Mouse (Mus musculus): Measurements from ENCODE around the gene Rasgef1b. TPM values are rescaled to one million over a fixed set of nuclear protein-coding genes. Genes with fewer than 3 reads are reported as not detected.

Gene Rasgef1b
- polyA plus RNA-seq, 1 experiment from 2014 or later: 6.3 TPM

DNA sequence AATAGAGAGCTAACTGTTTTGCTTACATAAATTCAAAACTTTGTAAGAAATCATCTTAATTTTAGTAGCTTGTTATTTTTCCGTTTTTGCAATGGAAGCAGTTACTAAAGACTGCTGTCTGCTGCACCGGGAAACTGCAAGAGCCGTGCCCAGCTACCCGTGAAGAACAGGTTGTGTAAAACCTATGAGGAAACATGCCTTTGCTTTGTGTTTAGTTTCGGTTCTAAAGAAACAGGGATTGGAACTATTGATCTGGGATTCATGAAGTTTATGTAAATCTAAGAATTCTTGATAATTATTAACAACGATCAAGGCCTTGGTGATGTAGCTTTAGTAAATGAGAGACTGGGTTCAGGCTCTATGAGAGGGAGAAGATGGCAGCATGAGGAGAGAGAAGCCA lies 442.3 kb downstream of the Rasgef1b start:
- no peaks in the 10 kb centered on the region for H3K27me3 ChIP-seq (replicated peaks)
- no peaks in the 10 kb centered on the region for H3K36me3 ChIP-seq
- no peak overlapping the region for H3K4me3 ChIP-seq
- peaks cover 4% of the 10 kb centered on the region; the same call in 1 of the 2 replicates for H3K4me1 ChIP-seq
- H3K4me2 ChIP-seq: no peak overlapping the region
- 75% methylated on average over 6 of the region's 6 CpGs for WGBS (ENCODE audit: insufficient replicate concordance)
- no peaks in the 10 kb centered on the region for H3K9me3 ChIP-seq (replicated peaks)
- H3K9ac ChIP-seq: no peak overlapping the region
- H3K27ac ChIP-seq: no peak overlapping the region
- no peak for ATAC-seq

DNA sequence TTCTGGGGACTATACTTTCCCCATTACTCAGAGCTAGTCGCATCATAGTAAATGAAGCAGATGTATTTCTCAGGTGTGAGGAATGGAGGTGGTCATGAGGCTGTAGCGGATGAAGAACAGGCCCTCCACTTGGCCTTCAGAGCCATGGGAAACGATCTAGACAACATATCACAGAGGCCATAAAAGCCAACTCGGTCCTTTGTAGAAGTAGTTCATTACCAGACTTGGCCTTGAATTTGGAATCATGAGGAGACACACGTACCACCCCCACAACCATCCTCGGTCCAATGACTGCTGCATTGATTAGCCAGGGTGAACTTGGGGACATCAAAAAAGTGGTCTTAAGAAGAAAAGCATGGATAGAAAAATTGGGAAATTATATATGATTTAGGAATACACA lies 442.8 kb downstream of the Rasgef1b start:
- H3K4me1 ChIP-seq: no peaks in the 10 kb centered on the region
- WGBS (ENCODE audit: insufficient replicate concordance): 76% methylated on average over 6 of the region's 6 CpGs
- no peak overlapping the region for H3K9ac ChIP-seq
- H3K27ac ChIP-seq: no peak overlapping the region
- no peak for ATAC-seq
- no peaks in the 10 kb centered on the region for H3K27me3 ChIP-seq (replicated peaks)
- no peaks in the 10 kb centered on the region for H3K9me3 ChIP-seq (replicated peaks)
- H3K4me2 ChIP-seq: no peak overlapping the region
- H3K36me3 ChIP-seq: no peaks in the 10 kb centered on the region
- H3K4me3 ChIP-seq: no peak overlapping the region

DNA sequence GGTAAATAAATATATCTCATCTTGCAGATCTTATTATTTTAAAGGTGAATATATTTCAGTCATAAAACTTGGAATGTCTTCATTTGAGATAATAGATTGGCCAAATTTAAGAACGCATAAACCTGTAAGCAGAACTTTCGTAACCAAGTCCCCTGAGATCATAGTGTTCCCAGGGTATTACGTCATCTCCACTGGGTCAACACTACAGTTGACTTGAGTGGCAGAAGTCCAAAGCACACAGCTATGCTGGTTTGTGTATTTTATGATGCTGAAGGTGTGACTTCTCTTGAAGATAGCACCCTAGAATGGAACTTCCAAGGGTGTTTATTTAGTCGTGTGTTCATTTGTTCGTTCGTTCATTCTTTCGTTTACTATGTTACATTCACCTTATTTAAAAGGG lies 444.5 kb downstream of the Rasgef1b start:
- Histone ChIP-seq H3K27me3 (replicated peaks) (no peaks in the 10 kb centered on the region), H3K9ac (no peak overlapping the region), H3K4me3 (no peak overlapping the region), H3K9me3 (replicated peaks) (no peaks in the 10 kb centered on the region), H3K4me1 (peaks cover 8% of the 10 kb centered on the region; the same call in 1 of the 2 replicates), H3K36me3 (no peaks in the 10 kb centered on the region), H3K27ac (no peak overlapping the region), H3K4me2 (no peak overlapping the region)
- no peak for ATAC-seq
- WGBS (ENCODE audit: insufficient replicate concordance): 71% methylated on average over 7 of the region's 7 CpGs

DNA sequence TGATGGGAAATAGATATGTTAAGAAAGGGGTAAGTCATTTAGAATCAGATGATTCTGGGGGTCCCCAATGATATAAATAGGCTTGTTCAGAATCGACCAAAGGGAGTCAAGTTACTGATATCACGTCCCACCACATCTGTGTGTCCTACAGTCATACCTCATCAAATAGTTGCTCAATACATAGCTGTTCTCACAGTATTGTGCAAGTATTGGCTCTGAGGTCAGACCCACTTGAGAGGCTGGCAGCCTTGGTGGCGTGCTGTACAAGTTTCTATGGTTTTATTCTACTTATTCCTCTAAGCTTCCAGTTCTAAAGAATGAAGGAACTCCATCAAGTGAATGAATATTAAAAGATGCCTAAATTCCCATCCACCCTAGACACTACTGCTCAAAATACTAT lies 445.2 kb downstream of the Rasgef1b start:
- Histone ChIP-seq H3K9me3 (replicated peaks) (no peaks in the 10 kb centered on the region), H3K27ac (no peak overlapping the region), H3K36me3 (no peaks in the 10 kb centered on the region), H3K27me3 (replicated peaks) (no peaks in the 10 kb centered on the region), H3K9ac (no peak overlapping the region), H3K4me1 (peaks cover 14% of the 10 kb centered on the region; the same call in 1 of the 2 replicates), H3K4me2 (no peak overlapping the region), H3K4me3 (no peak overlapping the region)
- 31% methylated on average over 3 of the region's 3 CpGs for WGBS (ENCODE audit: insufficient replicate concordance)
- ATAC-seq: no peak

DNA sequence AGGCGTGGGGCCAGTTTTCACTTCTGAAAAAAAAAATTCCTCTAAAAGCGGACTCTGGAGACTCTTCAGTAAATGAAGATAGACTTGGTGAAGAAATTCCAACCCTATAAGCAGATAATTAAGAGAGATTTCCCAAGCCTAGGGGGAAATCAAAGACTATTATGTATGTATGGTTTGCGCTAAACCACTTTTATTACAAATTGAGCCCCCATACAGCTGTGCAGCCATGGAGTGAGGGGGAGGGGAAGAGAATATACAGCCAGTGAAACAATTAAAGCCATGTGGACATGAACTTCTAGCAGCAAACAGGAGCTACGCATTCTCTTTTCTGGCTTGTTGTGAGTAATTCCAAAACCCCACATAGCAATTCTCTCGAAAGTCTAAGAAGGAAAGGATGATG lies 448.3 kb downstream of the Rasgef1b start:
- H3K4me3 ChIP-seq: no peak overlapping the region
- no peak overlapping the region for H3K4me2 ChIP-seq
- H3K9ac ChIP-seq: no peak overlapping the region
- H3K9me3 ChIP-seq (replicated peaks): no peaks in the 10 kb centered on the region
- H3K27ac ChIP-seq: no peak overlapping the region
- peaks cover 14% of the 10 kb centered on the region; the same call in 1 of the 2 replicates for H3K4me1 ChIP-seq
- H3K36me3 ChIP-seq: no peaks in the 10 kb centered on the region
- peaks cover 2% of the 10 kb centered on the region; the same call in 1 of the 2 replicates for H3K27me3 ChIP-seq (replicated peaks)
- 65% methylated on average over 5 of the region's 5 CpGs for WGBS (ENCODE audit: insufficient replicate concordance)
- no peak for ATAC-seq

DNA sequence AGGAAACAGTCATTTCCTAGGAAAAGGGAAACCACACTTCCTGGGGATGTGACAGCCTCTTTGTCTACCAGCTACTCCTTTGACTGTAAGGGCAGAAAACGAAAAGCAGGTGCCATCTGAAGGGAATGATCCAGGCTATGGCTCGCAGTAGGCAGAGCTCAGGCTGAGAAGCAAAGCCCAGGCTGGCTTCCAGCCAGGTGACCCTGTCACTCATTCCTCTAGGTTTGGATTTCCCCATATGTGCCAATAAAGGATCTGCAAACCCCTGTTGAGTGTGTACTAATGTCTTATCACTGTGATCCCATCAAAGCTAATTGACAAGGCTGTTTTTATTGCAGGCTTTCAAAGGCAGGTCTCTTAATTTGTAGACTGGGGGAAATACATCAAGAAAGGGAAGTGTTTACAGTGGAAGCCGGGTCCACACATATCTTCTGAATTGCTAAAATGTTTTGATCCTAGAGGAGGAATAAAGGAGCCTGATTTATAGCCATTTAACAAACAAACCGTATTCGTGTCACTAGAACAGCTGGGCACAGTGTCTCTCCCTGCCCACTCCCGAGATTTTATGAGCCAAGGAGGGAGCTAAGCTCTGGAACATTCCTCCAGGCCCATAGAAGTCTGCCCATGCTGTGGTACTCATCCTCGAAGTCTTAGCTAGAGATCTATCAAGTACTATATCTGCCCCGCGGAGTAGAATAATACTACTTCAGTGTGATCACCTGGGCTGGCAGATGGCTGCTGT lies 449.7 kb downstream of the Rasgef1b start:
- Histone ChIP-seq H3K27me3 (replicated peaks) (peaks cover 4% of the 10 kb centered on the region; the same call in 1 of the 2 replicates), H3K4me2 (no peak overlapping the region), H3K27ac (no peak overlapping the region), H3K4me1 (peaks cover 14% of the 10 kb centered on the region; the same call in 1 of the 2 replicates), H3K9me3 (replicated peaks) (no peaks in the 10 kb centered on the region), H3K4me3 (no peak overlapping the region), H3K9ac (no peak overlapping the region), H3K36me3 (no peaks in the 10 kb centered on the region)
- no peak for ATAC-seq
- WGBS (ENCODE audit: insufficient replicate concordance): 53% methylated on average over 9 of the region's 9 CpGs

DNA sequence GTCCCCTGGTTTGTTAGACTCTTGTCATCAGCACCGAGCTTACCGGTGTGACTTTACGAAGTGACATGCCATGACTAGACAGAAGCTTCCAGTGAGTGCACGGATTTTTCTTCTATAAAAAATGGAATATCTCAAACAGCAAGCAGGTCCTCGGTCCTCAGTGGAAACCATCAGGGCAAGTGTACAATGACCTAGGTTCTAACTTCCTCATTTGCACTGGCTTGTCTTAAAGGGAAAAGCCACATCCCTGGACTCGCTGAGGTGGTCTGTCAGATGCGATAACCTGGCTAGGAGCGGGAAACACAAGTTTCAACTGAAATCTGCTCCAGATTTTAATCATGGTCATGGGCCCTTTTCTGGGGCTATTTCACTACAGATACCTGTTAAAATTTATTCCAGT lies 450.5 kb downstream of the Rasgef1b start:
- no peaks in the 10 kb centered on the region for H3K9me3 ChIP-seq (replicated peaks)
- no peak for ATAC-seq
- no peak overlapping the region for H3K9ac ChIP-seq
- H3K27me3 ChIP-seq (replicated peaks): peaks cover 4% of the 10 kb centered on the region; the same call in 1 of the 2 replicates
- WGBS (ENCODE audit: insufficient replicate concordance): 30% methylated on average over 8 of the region's 8 CpGs
- no peak overlapping the region for H3K4me2 ChIP-seq
- no peak overlapping the region for H3K4me3 ChIP-seq
- peaks cover 14% of the 10 kb centered on the region; the same call in 1 of the 2 replicates for H3K4me1 ChIP-seq
- H3K36me3 ChIP-seq: no peaks in the 10 kb centered on the region
- H3K27ac ChIP-seq: no peak overlapping the region

DNA sequence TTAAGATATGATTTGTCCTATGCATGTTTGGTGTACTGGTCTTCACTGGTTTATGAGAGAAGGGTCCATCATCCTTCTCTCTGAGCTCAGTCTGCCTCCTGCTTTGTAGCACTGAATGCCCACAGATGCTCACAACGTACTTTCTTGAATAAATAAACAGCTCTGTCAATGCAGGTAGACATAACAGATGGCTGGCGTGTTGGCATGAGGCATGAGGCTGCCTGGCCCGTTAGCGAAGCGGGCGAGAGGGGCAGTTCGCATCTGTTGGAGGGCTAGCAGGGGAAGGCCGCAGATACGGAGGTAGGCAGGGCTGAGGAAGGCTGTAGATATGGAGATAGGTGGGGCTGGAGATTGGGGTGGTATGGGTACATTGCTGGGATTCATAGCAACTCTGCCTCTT lies 451.3 kb downstream of the Rasgef1b start:
- Histone ChIP-seq H3K27me3 (replicated peaks) (peaks cover 4% of the 10 kb centered on the region; the same call in 1 of the 2 replicates), H3K9me3 (replicated peaks) (no peaks in the 10 kb centered on the region), H3K4me3 (no peak overlapping the region), H3K27ac (no peak overlapping the region), H3K9ac (no peak overlapping the region), H3K4me1 (peaks cover 14% of the 10 kb centered on the region; the same call in 1 of the 2 replicates), H3K36me3 (no peaks in the 10 kb centered on the region), H3K4me2 (no peak overlapping the region)
- ATAC-seq: no peak
- 67% methylated on average over 9 of the region's 9 CpGs for WGBS (ENCODE audit: insufficient replicate concordance)

DNA sequence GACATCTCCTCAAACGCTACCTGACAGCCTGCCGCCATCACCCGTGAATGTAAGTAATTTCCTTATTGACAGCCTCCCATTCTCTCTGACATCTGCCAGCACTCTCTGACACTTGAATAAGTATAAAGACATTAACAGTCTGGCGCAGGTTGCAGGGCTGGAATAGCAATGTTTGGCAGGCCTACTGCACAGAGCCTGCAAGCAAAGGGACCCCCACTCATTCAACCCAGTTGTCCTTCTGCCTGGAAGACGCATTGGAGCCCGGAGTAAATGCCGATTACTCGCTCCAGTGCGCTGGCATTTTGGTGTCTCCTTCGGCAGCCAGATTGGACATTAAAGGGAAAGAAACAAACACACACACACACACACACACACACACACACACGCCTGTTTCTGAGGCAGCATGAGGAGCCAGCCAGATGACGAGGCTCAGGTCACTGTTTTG lies 454.7 kb downstream of the Rasgef1b start:
- ATAC-seq: no peak
- no peak overlapping the region for H3K27ac ChIP-seq
- WGBS (ENCODE audit: insufficient replicate concordance): 72% methylated on average over 12 of the region's 12 CpGs
- H3K27me3 ChIP-seq (replicated peaks): peaks cover 4% of the 10 kb centered on the region; the same call in 1 of the 2 replicates
- no peak overlapping the region for H3K9ac ChIP-seq
- no peaks in the 10 kb centered on the region for H3K9me3 ChIP-seq (replicated peaks)
- H3K4me2 ChIP-seq: no peak overlapping the region
- H3K36me3 ChIP-seq: no peaks in the 10 kb centered on the region
- H3K4me3 ChIP-seq: no peak overlapping the region
- 0 out of 2 replicates have a peak, but pooled peaks cover 4% of the 10 kb centered on the region for H3K4me1 ChIP-seq

DNA sequence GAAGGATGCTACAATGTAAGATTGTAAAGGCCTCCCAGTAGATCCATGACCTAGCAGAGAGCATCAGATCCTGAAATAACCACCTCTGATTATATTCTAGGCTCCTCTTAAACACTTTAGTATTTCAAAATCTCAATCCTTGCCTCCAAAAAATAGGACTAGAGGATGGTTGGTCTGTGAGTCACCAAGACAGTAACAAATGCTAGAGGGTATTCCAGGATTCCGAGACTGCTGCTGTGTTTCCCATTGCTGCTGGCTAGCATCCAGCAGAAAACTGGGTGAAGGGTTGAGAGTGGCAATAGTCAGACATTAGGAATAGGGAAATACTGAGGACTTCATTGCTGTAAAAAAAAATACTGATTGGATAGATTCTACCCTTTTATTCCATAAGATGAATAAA lies 457.3 kb downstream of the Rasgef1b start:
- H3K4me1 ChIP-seq: no peaks in the 10 kb centered on the region
- H3K36me3 ChIP-seq: no peaks in the 10 kb centered on the region
- no peak overlapping the region for H3K27ac ChIP-seq
- H3K27me3 ChIP-seq (replicated peaks): 0 out of 2 replicates have a peak, but pooled peaks cover 4% of the 10 kb centered on the region
- H3K9me3 ChIP-seq (replicated peaks): no peaks in the 10 kb centered on the region
- ATAC-seq: no peak
- no peak overlapping the region for H3K4me2 ChIP-seq
- no peak overlapping the region for H3K9ac ChIP-seq
- no peak overlapping the region for H3K4me3 ChIP-seq
- WGBS (ENCODE audit: insufficient replicate concordance): 55% methylated on average over 1 of the region's 1 CpGs

DNA sequence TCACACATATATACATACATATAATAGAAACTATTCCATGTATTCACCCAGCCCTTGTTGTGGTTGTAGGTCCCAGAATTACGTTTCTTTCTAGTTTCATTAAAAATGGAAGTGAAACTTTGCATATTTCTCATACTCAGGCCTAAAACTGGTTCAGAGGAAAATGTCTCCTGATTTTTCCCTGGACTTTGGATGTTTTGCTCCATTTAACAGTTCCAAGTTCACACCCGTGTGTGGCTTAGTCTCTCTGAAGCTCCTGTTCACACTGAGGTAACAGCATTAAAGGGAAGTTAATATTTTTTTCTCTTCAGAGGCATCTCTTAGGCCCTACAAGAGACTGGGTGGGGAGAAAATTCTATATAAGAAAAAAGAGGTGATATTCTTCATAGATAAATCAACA lies 459.7 kb downstream of the Rasgef1b start:
- Histone ChIP-seq H3K36me3 (no peaks in the 10 kb centered on the region), H3K4me1 (no peaks in the 10 kb centered on the region), H3K4me3 (no peak overlapping the region), H3K9ac (no peak overlapping the region), H3K4me2 (no peak overlapping the region), H3K9me3 (replicated peaks) (no peaks in the 10 kb centered on the region), H3K27me3 (replicated peaks) (no peaks in the 10 kb centered on the region), H3K27ac (no peak overlapping the region)
- WGBS (ENCODE audit: insufficient replicate concordance): 56% methylated on average over 2 of the region's 2 CpGs
- no peak for ATAC-seq

DNA sequence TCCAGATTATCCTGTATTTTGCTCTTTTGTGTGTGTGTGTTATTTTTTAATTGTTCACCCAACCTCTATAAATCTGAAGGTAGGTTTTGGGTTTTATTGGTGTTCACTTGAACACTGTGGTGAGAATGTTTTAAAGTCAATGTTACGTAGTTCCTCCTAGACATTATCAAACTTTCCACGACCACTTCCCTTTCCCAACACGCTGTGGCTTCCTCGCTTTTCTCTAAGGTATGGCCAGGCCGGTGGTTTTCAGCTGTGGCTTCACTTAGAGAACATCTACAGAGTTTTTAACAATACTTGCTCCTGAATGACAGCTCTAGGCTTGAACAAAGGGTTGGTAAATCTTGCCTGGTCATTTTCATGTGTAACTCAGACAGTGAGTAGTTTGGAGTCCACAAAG lies 461.5 kb downstream of the Rasgef1b start:
- ATAC-seq: no peak
- 38% methylated on average over 5 of the region's 5 CpGs for WGBS (ENCODE audit: insufficient replicate concordance)
- no peak overlapping the region for H3K9ac ChIP-seq
- no peaks in the 10 kb centered on the region for H3K4me1 ChIP-seq
- no peak overlapping the region for H3K4me3 ChIP-seq
- H3K9me3 ChIP-seq (replicated peaks): no peaks in the 10 kb centered on the region
- no peaks in the 10 kb centered on the region for H3K36me3 ChIP-seq
- no peak overlapping the region for H3K27ac ChIP-seq
- no peaks in the 10 kb centered on the region for H3K27me3 ChIP-seq (replicated peaks)
- no peak overlapping the region for H3K4me2 ChIP-seq
